Mouse (Mus musculus) kidney, adult 8-10 months (tissue): Measurements from ENCODE around the gene Cd2.

ENCODE experiments used
- DNase-seq, 2 experiments: peaks; one replicate each; pipeline ENCODE4 v3.0.0; 2022

Cd2 gene

GRCm38 (mm10) chr3:101292611-101293010, 4.9 kb upstream of the Cd2 start:
- no peak for DNase-seq

GRCm38 (mm10) chr3:101290587-101291520, 3.1 kb upstream of the Cd2 start:
- DNase-seq = no peak

- DNase-seq = no peak
These were observed 2.3 kb upstream of the Cd2 start for GRCm38 (mm10) chr3:101290036-101290435.

- DNase-seq = no peak
These were observed 1.7 kb upstream of the Cd2 start for GRCm38 (mm10) chr3:101289406-101289805.

GRCm38 (mm10) chr3:101286336-101287325, 1.1 kb downstream of the Cd2 start:
- no peak for DNase-seq

- no peak for DNase-seq
These were observed 1.9 kb downstream of the Cd2 start for GRCm38 (mm10) chr3:101285851-101286250.

GRCm38 (mm10) chr3:101285021-101285615, 2.6 kb downstream of the Cd2 start:
- DNase-seq = no peak

- DNase-seq = no peak
These were observed 3.7 kb downstream of the Cd2 start for GRCm38 (mm10) chr3:101283869-101284706.

GRCm38 (mm10) chr3:101283441-101283840, 4.3 kb downstream of the Cd2 start:
- no peak for DNase-seq

GRCm38 (mm10) chr3:101282556-101283180, 5.1 kb downstream of the Cd2 start:
- DNase-seq = no peak

- DNase-seq = no peak
These were observed 5.9 kb downstream of the Cd2 start for GRCm38 (mm10) chr3:101281841-101282240.

GRCm38 (mm10) chr3:101280348-101281311, 7.1 kb downstream of the Cd2 start:
- no peak for DNase-seq

- DNase-seq = no peak
These were observed 8.2 kb downstream of the Cd2 start for GRCm38 (mm10) chr3:101279561-101279960.

GRCm38 (mm10) chr3:101278396-101278795, 9.3 kb downstream of the Cd2 start:
- DNase-seq = no peak

- DNase-seq = no peak
These were observed 9.9 kb downstream of the Cd2 start for GRCm38 (mm10) chr3:101277830-101278229.

- DNase-seq = no peak
These were observed 11.0 kb downstream of the Cd2 start for GRCm38 (mm10) chr3:101276501-101277320.

- DNase-seq = no peak
These were observed 12.0 kb downstream of the Cd2 start for GRCm38 (mm10) chr3:101275636-101276300.

- no peak for DNase-seq
These were observed 12.9 kb downstream of the Cd2 start for GRCm38 (mm10) chr3:101274794-101275193.
